Mouse (Mus musculus) limb, embryonic 13.5 days (tissue): ENCODE results near the gene Gm28729. TPM values are rescaled to one million over a fixed set of nuclear protein-coding genes. Genes with fewer than 3 reads are reported as not detected.

Experiments
- ATAC-seq: fragments of 200-750 bp; cut with Nextera tagmentation; 2 replicates; pipeline ENCODE4 v1.8.0; 2017; ENCODE audit warnings: low read depth, moderate number of reproducible peaks, moderate TSS enrichment; ENCODE audit not compliant: low FRiP score
- H3K27ac ChIP-seq: fragments of 300-500 bp; sonication (generic); 2 replicates; pipeline ENCODE4 v1.5.1; 2015; ENCODE audit warnings: inconsistent platforms, mild to moderate bottlenecking, moderate library complexity
- H3K27me3 ChIP-seq: fragments of 300-500 bp; sonication (generic); 2 replicates; pipeline ENCODE4 v1.6.1; 2015; ENCODE audit warnings: mild to moderate bottlenecking, inconsistent platforms
- H3K36me3 ChIP-seq: fragments of 300-500 bp; sonication (generic); 2 replicates; pipeline ENCODE4 v1.6.1; 2015; ENCODE audit warnings: inconsistent platforms, mild to moderate bottlenecking, moderate library complexity
- H3K4me1 ChIP-seq: fragments of 300-500 bp; sonication (generic); 2 replicates; pipeline ENCODE4 v1.6.1; 2015; ENCODE audit warnings: inconsistent platforms
- H3K4me2 ChIP-seq: fragments of 300-500 bp; sonication (generic); replicated peaks from 2 replicates; pipeline ENCODE4 v1.6.1; 2015; ENCODE audit warnings: inconsistent platforms, mild to moderate bottlenecking, moderate library complexity
- H3K4me3 ChIP-seq: fragments of 300-500 bp; sonication (generic); 2 replicates; pipeline ENCODE4 v1.5.1; 2015; ENCODE audit warnings: moderate library complexity, mild to moderate bottlenecking, inconsistent platforms
- H3K9ac ChIP-seq: fragments of 300-500 bp; sonication (generic); 2 replicates; pipeline ENCODE4 v1.6.1; 2015; ENCODE audit warnings: mild to moderate bottlenecking, inconsistent platforms
- H3K9me3 ChIP-seq: fragments of 300-500 bp; sonication (generic); 2 replicates; pipeline ENCODE4 v1.6.1; 2016; ENCODE audit warnings: inconsistent platforms
- WGBS: fragments of 180-500 bp; shearing (Covaris S2); methylation state at CpG from one replicate; pipeline ENCODE4 v1.1.7; 2015; 5-methylcytosine and 5-hydroxymethylcytosine counted together
- polyA plus RNA-seq: library from polyadenylated mRNA; unstranded; fragments of >200 nt; fragmentation: Nextera tagmentation; extraction: Ambion mirVana; gene quantifications from 2 replicates; pipeline ENCODE4 v1.2.1, GENCODE M21; 2015

Gm28729 gene
- 0.14 TPM in 1 of 2 replicates, not detected in the other for polyA plus RNA-seq

DNA sequence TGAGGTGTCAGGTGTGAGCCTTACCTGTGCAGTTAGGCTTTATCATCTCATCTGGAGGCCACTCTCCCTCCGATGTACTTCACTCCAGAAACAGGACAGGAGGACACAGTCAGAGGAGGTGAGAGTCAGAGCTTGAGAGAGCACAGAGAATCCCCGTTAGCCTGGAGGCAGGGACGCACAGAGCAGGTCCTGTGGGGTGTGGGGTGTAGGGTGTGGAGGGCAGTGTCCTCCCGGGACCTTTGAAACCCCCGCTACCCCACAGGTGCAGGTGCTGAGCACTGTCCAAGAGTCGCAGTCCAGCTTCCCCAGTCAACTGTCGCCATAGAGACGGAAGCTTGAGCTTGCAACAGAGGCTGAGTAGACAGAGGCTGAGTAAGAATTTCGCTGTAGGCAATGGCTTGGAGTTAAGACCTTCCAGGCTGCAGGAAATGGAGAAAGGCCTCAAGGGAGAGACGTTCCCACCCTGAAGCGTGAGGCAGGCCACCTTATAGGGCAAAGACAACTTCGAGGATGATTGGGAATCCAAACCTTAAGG, at the start of gene Gm28729:
TSS of gene Gm28729 (minus strand) at position 293 of the 535 bp plus-strand sequence.
- 53% methylated on average over 12 of the region's 12 CpGs for WGBS
- Histone ChIP-seq H3K9ac (0 out of 2 replicates have a peak within 1 kb of the TSS, but pooled peaks have one; percentile 4), H3K4me2 (no peak within 1 kb of the TSS), H3K27me3 (no peaks in the 10 kb centered on the region), H3K36me3 (no peaks in the 10 kb centered on the region), H3K4me1 (peaks cover 12% of the 10 kb centered on the region), H3K9me3 (no peaks in the 10 kb centered on the region), H3K27ac (no peak within 1 kb of the TSS), H3K4me3 (no peak within 1 kb of the TSS)
- ATAC-seq = 0 out of 2 replicates have a peak, but pooled peaks have one; percentile 10

DNA sequence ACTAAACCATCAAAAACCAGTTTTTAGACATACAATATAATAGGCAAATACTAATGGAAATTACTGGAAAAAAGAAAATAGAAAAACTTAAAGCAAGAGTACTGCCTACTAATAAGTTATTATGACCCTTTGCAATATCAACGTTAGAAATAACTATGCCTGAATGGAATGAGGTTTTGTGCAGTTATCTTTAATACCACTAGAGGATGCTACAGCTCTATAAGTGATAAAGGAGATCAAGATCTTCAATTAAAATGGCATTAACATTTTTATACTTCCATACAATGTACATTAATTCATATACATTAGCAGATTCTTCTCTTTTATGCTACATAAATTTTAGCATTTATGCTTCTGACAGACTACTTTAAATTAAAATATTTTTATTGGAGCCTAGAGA, 48.2 kb upstream of the Gm28729 start:
- 15% methylated on average over 1 of the region's 1 CpGs for WGBS

GRCm38 (mm10) chr9:96572754-96573153, 47.7 kb upstream of the Gm28729 start:
- H3K4me2 ChIP-seq = no peak overlapping the region
- WGBS = 84% methylated on average over 9 of the region's 9 CpGs
- ATAC-seq = no peak

More for the DNA sequence above, 48.2 kb upstream of the Gm28729 start:
- Histone ChIP-seq H3K4me1 (peaks cover 11% of the 10 kb centered on the region), H3K4me3 (no peak overlapping the region), H3K36me3 (peaks cover 32% of the 10 kb centered on the region), H3K4me2 (no peak overlapping the region), H3K27me3 (no peaks in the 10 kb centered on the region), H3K9ac (no peak overlapping the region), H3K9me3 (no peaks in the 10 kb centered on the region), H3K27ac (no peak overlapping the region)
- no peak for ATAC-seq

GRCm38 (mm10) chr9:96566470-96566996, 41.5 kb upstream of the Gm28729 start:
- peaks cover 57% of the 10 kb centered on the region for H3K36me3 ChIP-seq
- H3K4me2 ChIP-seq = no peak overlapping the region
- no peak overlapping the region for H3K9ac ChIP-seq
- H3K9me3 ChIP-seq = no peaks in the 10 kb centered on the region
- no peaks in the 10 kb centered on the region for H3K27me3 ChIP-seq
- no peak overlapping the region for H3K27ac ChIP-seq
- no peak overlapping the region for H3K4me3 ChIP-seq
- WGBS = 91% methylated on average over 8 of the region's 8 CpGs
- H3K4me1 ChIP-seq = no peaks in the 10 kb centered on the region
- ATAC-seq = no peak

More at GRCm38 (mm10) chr9:96572754-96573153, 47.7 kb upstream of the Gm28729 start:
- no peak overlapping the region for H3K27ac ChIP-seq
- H3K36me3 ChIP-seq = peaks cover 32% of the 10 kb centered on the region
- peaks cover 6% of the 10 kb centered on the region for H3K4me1 ChIP-seq
- no peaks in the 10 kb centered on the region for H3K9me3 ChIP-seq
- no peak overlapping the region for H3K9ac ChIP-seq
- no peak overlapping the region for H3K4me3 ChIP-seq
- H3K27me3 ChIP-seq = no peaks in the 10 kb centered on the region

GRCm38 (mm10) chr9:96563501-96563900, 38.4 kb upstream of the Gm28729 start:
- H3K36me3 ChIP-seq = peaks cover 61% of the 10 kb centered on the region
- H3K27me3 ChIP-seq = no peaks in the 10 kb centered on the region
- no peak overlapping the region for H3K4me3 ChIP-seq
- H3K4me2 ChIP-seq = no peak overlapping the region
- H3K9ac ChIP-seq = no peak overlapping the region
- no peaks in the 10 kb centered on the region for H3K4me1 ChIP-seq
- H3K27ac ChIP-seq = no peak overlapping the region
- no peak for ATAC-seq
- WGBS = 98% methylated on average over 4 of the region's 4 CpGs
- no peaks in the 10 kb centered on the region for H3K9me3 ChIP-seq

GRCm38 (mm10) chr9:96559148-96559547, 34.1 kb upstream of the Gm28729 start:
- H3K9ac ChIP-seq = no peak overlapping the region
- no peak overlapping the region for H3K27ac ChIP-seq
- H3K4me2 ChIP-seq = no peak overlapping the region
- no peaks in the 10 kb centered on the region for H3K4me1 ChIP-seq
- H3K4me3 ChIP-seq = no peak overlapping the region
- no peaks in the 10 kb centered on the region for H3K27me3 ChIP-seq
- peaks cover 52% of the 10 kb centered on the region for H3K36me3 ChIP-seq
- H3K9me3 ChIP-seq = no peaks in the 10 kb centered on the region
- no peak for ATAC-seq
- WGBS = 95% methylated on average over 6 of the region's 6 CpGs

GRCm38 (mm10) chr9:96558594-96558993, 33.5 kb upstream of the Gm28729 start:
- WGBS = 86% methylated on average over 1 of the region's 1 CpGs
- no peak overlapping the region for H3K9ac ChIP-seq
- no peaks in the 10 kb centered on the region for H3K27me3 ChIP-seq
- H3K4me2 ChIP-seq = no peak overlapping the region
- no peak overlapping the region for H3K4me3 ChIP-seq
- no peaks in the 10 kb centered on the region for H3K4me1 ChIP-seq
- H3K27ac ChIP-seq = no peak overlapping the region
- H3K36me3 ChIP-seq = peaks cover 47% of the 10 kb centered on the region
- no peaks in the 10 kb centered on the region for H3K9me3 ChIP-seq
- no peak for ATAC-seq

- Histone ChIP-seq H3K9me3 (no peaks in the 10 kb centered on the region), H3K4me3 (no peak overlapping the region), H3K4me1 (no peaks in the 10 kb centered on the region), H3K27ac (no peak overlapping the region), H3K9ac (no peak overlapping the region), H3K4me2 (no peak overlapping the region), H3K27me3 (no peaks in the 10 kb centered on the region), H3K36me3 (peaks cover 37% of the 10 kb centered on the region)
- ATAC-seq = no peak
- WGBS = 80% methylated on average over 1 of the region's 1 CpGs
Measured at GRCm38 (mm10) chr9:96554095-96554494, 29.0 kb upstream of the Gm28729 start.

- H3K27ac ChIP-seq = no peak overlapping the region
- H3K4me1 ChIP-seq = no peaks in the 10 kb centered on the region
- ATAC-seq = no peak
- peaks cover 44% of the 10 kb centered on the region for H3K36me3 ChIP-seq
- WGBS = 92% methylated on average over 13 of the region's 13 CpGs
- no peaks in the 10 kb centered on the region for H3K27me3 ChIP-seq
- H3K9ac ChIP-seq = no peak overlapping the region
- no peak overlapping the region for H3K4me2 ChIP-seq
- no peaks in the 10 kb centered on the region for H3K9me3 ChIP-seq
- H3K4me3 ChIP-seq = no peak overlapping the region
Measured at GRCm38 (mm10) chr9:96545410-96545809, 20.3 kb upstream of the Gm28729 start.

- Histone ChIP-seq H3K27ac (no peak overlapping the region), H3K27me3 (no peaks in the 10 kb centered on the region), H3K4me1 (peaks cover 2% of the 10 kb centered on the region; the same call in 1 of the 2 replicates), H3K4me3 (no peak overlapping the region), H3K9me3 (no peaks in the 10 kb centered on the region), H3K4me2 (peak overlapping the region; percentile 43; the same call in 1 of the 2 replicates), H3K36me3 (peaks cover 44% of the 10 kb centered on the region), H3K9ac (no peak overlapping the region)
- WGBS = 37% methylated on average over 27 of the region's 27 CpGs
- ATAC-seq = no peak
Measured at GRCm38 (mm10) chr9:96543643-96544640, 18.9 kb upstream of the Gm28729 start.

GRCm38 (mm10) chr9:96538916-96539315, 13.9 kb upstream of the Gm28729 start:
- H3K9me3 ChIP-seq = no peaks in the 10 kb centered on the region
- no peak overlapping the region for H3K4me2 ChIP-seq
- H3K27me3 ChIP-seq = no peaks in the 10 kb centered on the region
- peaks cover 20% of the 10 kb centered on the region for H3K36me3 ChIP-seq
- H3K27ac ChIP-seq = no peak overlapping the region
- H3K4me1 ChIP-seq = peaks cover 15% of the 10 kb centered on the region
- H3K4me3 ChIP-seq = no peak overlapping the region
- H3K9ac ChIP-seq = no peak overlapping the region
- WGBS = 59% methylated on average over 10 of the region's 10 CpGs
- ATAC-seq = no peak

DNA sequence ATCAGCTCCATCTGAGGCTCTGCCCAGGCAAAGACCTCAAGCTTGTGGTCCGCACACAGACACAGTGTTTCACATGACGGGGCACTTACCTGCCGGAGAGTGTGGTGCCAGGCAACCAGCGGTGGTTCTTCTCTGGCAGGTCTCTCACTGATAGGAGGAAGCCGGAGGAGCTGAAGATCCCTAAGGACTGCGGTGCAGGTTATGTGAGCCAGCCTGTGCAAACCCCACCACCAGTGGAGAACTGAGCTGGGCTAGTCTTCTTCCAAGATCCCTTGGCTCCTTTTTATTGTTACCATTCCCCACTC, 12.5 kb upstream of the Gm28729 start:
- peak overlapping the region; percentile 72; the same call in 1 of the 2 replicates for H3K27ac ChIP-seq
- ATAC-seq = no peak; the same call in 1 of the 2 replicates

More for the DNA sequence above, 12.5 kb upstream of the Gm28729 start:
- 91% methylated on average over 6 of the region's 6 CpGs for WGBS
- Histone ChIP-seq H3K9ac (no peak overlapping the region), H3K4me2 (peak overlapping the region; percentile 76), H3K36me3 (peaks cover 10% of the 10 kb centered on the region), H3K27me3 (no peaks in the 10 kb centered on the region), H3K4me1 (peaks cover 17% of the 10 kb centered on the region), H3K9me3 (no peaks in the 10 kb centered on the region), H3K4me3 (peak overlapping the region; percentile 50; the same call in 1 of the 2 replicates)
